Mouse (Mus musculus) inflammation-experienced regulatory T-cells, adult 16 weeks (primary cell): ENCODE data around the gene Gm11939. TPM values are rescaled to one million over a fixed set of nuclear protein-coding genes. Genes with fewer than 3 reads are reported as not detected.

Experiments
- polyA plus RNA-seq: library from polyadenylated mRNA; unstranded; fragments of 100-300 nt; shearing (Covaris generic); gene quantifications from one replicate; pipeline ENCODE4 v1.2.1, GENCODE M21; 2017

Gene Gm11939
- not detected for polyA plus RNA-seq

DNA sequence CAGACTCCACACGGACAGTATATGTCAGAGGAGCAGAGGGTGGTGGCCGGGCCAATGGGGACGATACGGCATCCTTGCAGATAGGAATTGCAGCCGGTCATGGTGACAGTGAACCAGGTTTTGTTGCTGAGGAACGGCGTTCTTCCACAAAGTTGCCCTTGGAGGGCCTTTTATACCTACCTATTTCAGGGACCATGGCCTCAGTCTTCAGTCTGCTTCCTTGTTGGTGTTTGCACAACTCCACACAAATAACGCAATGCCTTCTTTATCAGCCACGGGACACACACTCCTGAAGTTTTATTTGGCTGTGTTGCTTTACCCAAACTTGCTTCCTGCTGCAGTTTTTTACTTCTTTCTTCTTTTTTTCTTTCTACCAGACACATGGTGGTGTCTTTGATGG, at the start of gene Gm11939:
Gm11939 (minus strand) TSS at position 101 of the 400 bp plus-strand sequence.

DNA sequence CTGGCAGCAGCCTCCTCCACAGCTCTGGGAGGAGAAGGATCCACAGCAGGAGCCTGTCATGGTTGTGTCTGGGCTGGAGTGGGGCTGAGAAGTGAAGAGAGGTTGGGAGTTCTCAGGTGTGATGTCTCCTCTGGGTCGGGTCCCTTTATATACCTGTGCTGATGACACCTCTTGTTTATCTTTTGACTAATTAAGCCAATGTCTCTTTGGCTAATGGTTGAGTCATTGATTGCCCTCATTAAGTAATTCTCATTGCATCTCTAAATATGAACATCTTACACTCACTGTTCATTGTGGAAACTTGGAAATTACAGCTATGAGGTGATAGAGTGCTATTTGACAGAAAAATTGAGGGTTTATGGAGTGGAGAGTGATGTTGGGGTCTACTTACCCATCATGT, 43.9 kb upstream of the Gm11939 start, which contains the start of gene Gm11938:
Gm11938 (minus strand) TSS at position 101 of the 400 bp plus-strand sequence.

DNA sequence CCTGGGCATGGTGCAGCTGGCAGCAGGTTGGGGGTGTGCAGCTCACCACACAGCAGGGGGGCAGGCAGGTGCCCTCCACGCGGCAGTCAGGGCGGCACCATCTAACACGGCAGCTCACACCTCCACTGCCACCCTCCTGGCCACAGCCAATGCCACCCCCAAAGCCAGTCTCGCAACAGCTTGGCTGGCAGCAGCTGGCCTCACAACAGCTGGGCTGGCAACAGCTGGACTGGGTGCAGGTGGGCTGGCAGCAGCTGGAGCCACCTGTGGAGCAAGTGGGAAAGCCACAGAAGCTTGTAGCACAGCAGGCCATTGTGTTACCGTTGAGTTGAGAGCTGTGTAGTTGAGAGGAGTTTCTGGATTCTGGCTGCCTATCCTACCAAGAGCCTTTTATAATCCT, 38.5 kb upstream of the Gm11939 start, which contains the start of gene Krtap9-3:
Krtap9-3 (minus strand) TSS at position 364 of the 400 bp plus-strand sequence.

DNA sequence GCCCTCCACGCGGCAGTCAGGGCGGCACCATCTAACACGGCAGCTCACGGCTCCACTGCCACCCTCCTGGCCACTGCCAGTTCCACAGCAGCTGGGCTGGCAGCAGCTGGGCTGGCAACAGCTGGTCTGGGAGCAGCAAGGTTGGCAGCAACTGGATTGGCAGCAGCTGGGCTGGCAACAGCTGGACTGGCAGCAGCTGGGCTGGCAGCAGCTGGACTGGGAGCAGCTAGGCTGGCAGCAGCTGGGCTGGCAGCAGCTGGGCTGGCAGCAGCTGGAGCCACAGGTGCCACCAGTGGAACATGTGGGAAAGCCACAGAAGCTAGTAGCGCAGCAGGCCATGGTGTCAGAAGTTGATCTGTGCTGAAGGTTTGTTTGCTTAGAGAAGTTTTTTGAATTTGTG, 31.7 kb upstream of the Gm11939 start, which contains the start of gene Krtap1-3:
Krtap1-3 (minus strand) TSS at position 359 of the 400 bp plus-strand sequence.

DNA sequence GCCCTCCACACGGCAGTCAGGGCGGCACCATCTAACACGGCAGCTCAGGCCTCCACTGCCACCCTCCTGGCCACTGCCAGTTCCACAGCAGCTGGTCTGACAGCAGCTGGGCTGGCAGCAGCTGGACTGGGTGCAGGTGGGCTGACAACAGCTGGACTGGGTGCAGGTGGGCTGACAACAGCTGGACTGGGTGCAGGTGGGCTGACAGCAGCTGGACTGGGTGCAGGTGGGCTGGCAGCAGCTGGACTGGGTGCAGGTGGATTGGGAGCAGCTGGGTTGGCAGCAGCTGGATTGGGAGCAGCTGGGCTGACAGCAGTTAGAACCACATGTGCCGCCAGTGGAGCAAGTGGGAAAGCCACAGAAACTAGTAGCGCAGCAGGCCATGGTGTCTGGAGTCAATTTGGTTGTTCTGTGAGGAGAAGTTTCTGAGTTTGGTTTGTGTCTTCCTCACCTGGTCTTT, 24.0 kb upstream of the Gm11939 start, which contains the start of gene Krtap1-4:
Krtap1-4 (minus strand) TSS at position 410 of the 460 bp plus-strand sequence.

DNA sequence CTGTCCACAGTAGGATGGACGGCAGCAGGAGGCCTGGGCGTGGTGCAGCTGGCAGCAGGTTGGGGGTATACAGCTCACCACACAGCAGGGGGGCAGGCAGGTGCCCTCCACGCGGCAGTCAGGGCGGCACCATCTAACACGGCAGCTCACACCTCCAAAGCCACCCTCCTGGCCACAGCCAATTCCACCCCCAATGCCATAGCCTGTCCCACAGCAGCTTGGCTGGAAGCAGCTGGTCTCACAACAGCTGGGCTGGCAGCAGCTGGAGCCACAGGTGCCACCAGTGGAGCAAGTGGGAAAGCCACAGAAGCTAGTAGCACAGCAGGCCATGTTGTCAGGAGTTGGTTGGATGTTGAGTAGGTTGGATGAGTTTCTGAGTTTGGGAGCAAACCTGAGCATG, 21.4 kb upstream of the Gm11939 start, which contains the start of gene Krtap1-5:
Krtap1-5 (minus strand) TSS at position 381 of the 400 bp plus-strand sequence.

DNA sequence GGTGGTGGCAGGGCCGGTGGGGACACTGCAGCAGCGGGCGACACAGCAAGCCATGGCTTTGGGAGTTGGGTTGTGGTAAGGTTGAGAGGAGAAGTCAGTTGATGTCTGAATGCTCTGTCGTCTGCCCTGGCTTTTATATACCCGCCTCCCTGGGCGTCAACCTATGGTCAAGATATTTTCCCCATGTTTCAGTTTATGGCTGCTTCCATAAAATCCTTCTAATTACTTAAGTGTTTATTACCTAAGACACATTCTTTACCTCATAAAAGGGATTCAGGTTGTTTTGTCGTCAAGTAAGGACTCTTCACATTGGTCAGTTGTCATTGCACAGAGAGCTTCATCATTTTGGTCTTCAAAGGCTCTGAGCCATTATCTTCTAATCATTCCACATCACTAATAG, 7.3 kb upstream of the Gm11939 start, which contains the start of gene Krtap3-1:
Krtap3-1 (minus strand) TSS at position 101 of the 400 bp plus-strand sequence.

DNA sequence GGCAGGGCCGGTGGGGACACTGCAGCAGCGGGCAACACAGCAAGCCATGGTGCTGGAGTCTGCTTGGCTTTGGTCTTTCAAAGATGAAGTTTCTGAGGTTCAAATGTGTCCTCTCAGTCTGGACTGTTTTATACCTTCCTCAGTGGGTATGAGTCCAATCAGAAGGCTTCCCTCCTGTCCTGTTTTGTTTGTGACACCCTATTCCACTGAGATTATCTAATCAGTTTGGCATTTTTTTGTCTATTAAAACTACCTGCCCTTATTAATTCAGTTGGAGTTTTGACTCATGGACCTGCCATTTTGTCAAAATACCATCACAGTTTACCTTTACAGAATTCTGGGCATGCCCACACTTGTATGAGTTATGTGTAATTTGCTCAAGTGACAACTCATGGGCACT, 2.5 kb downstream of the Gm11939 start, which contains the start of gene Krtap3-2:
Krtap3-2 (minus strand) TSS at position 101 of the 400 bp plus-strand sequence.

DNA sequence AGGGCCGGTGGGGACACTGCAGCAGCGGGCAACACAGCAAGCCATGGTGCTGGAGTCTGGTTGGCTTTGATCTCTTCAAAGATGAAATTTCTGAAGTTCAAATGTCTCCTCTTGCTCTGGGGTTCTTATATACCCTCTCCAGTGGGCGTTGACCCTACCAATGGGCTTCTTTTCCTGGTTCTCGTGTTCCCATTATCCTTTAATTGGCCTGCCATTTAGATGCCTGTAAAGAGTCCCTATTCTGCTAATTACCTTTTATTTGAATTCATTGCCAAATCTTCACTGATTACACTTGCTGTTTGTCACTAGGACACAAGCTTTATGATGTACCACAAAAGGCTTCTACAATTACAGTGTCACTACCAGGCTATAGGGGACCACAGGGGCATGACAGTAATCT, 8.5 kb downstream of the Gm11939 start, which contains the start of gene Krtap3-3:
Krtap3-3 (minus strand) TSS at position 101 of the 400 bp plus-strand sequence.

DNA sequence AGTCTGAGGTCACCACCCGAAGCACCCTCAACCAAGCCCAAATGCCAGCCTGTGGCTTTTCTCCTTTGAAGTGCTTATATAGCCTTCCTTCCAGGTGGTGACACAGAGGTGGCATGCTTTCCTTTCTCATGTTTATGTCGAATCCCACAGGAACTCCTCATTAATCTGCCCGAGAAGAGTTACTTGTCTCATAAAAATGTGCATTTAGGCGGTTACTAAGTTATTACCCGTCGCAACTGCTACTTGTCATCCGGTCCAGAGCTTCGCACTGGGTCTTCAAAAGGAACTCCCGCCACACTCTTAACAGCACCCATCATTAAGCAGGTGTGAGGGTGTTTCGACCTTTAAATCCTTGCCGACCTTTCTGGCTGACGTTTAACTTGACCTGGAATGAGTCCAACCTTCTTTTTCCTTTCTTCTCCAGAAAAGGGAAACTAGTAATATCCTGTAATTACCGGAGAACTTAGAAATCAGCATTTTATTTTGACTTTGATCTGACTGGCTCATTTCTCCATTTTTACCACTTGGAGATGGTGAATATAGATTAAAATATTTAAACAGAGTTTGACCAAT, 37.9 kb downstream of the Gm11939 start, which contains the start of gene Krt39:
Krt39 (minus strand) TSS at position 51 of the 573 bp plus-strand sequence.

Other genes with a start within 250 kb of the Gm11939 start
- gene Krt25, start 236.5 kb downstream of the Gm11939 start, polyA plus RNA-seq, result not detected
- not detected for gene Krt26, start 221.5 kb downstream of the Gm11939 start, polyA plus RNA-seq
- not detected for gene Krt27, start 208.4 kb downstream of the Gm11939 start, polyA plus RNA-seq
- gene Krt28, start 184.6 kb downstream of the Gm11939 start, polyA plus RNA-seq, result not detected
- gene Krt10, start 170.1 kb downstream of the Gm11939 start, polyA plus RNA-seq, result 21.7 TPM
- gene Krt12, start 137.2 kb downstream of the Gm11939 start, polyA plus RNA-seq, result not detected
- not detected for gene Krt20, start 121.3 kb downstream of the Gm11939 start, polyA plus RNA-seq
- gene Krt23, start 66.3 kb downstream of the Gm11939 start, polyA plus RNA-seq, result not detected
- gene Krt39, start 38.1 kb downstream of the Gm11939 start, polyA plus RNA-seq, result not detected
- not detected for gene Krt40, start 16.3 kb downstream of the Gm11939 start, polyA plus RNA-seq
- not detected for gene Krtap3-3, start 8.6 kb downstream of the Gm11939 start, polyA plus RNA-seq
- not detected for gene Krtap3-2, start 2.6 kb downstream of the Gm11939 start, polyA plus RNA-seq
- not detected for gene Krtap3-1, start 7.2 kb upstream of the Gm11939 start, polyA plus RNA-seq
- gene Krtap1-5, start 21.6 kb upstream of the Gm11939 start, polyA plus RNA-seq, result not detected
- gene Krtap1-4, start 24.2 kb upstream of the Gm11939 start, polyA plus RNA-seq, result not detected
- gene Krtap1-3, start 31.9 kb upstream of the Gm11939 start, polyA plus RNA-seq, result not detected
- gene Krtap9-3, start 38.6 kb upstream of the Gm11939 start, polyA plus RNA-seq, result not detected
- gene Gm11938, start 43.8 kb upstream of the Gm11939 start, polyA plus RNA-seq, result not detected
- gene Gm11937, start 50.7 kb upstream of the Gm11939 start, polyA plus RNA-seq, result not detected
- not detected for gene Krtap2-4, start 55.4 kb upstream of the Gm11939 start, polyA plus RNA-seq
- not detected for gene Gm11562, start 61.0 kb upstream of the Gm11939 start, polyA plus RNA-seq
- gene Krtap4-1, start 68.8 kb upstream of the Gm11939 start, polyA plus RNA-seq, result not detected
- gene Krtap4-2, start 75.6 kb upstream of the Gm11939 start, polyA plus RNA-seq, result not detected
- not detected for gene Krtap4-7, start 84.6 kb upstream of the Gm11939 start, polyA plus RNA-seq
- gene Gm11555, start 90.8 kb upstream of the Gm11939 start, polyA plus RNA-seq, result not detected
- gene Gm11563, start 99.5 kb upstream of the Gm11939 start, polyA plus RNA-seq, result not detected
- not detected for gene Krtap4-6, start 106.5 kb upstream of the Gm11939 start, polyA plus RNA-seq
- not detected for gene Gm14190, start 131.3 kb upstream of the Gm11939 start, polyA plus RNA-seq
- not detected for gene Gm14180, start 174.8 kb upstream of the Gm11939 start, polyA plus RNA-seq
- gene Gm11595, start 213.4 kb upstream of the Gm11939 start, polyA plus RNA-seq, result not detected
- gene Krtap4-8, start 221.2 kb upstream of the Gm11939 start, polyA plus RNA-seq, result not detected
- gene Krtap4-9, start 225.7 kb upstream of the Gm11939 start, polyA plus RNA-seq, result not detected
- gene Gm11596, start 234.0 kb upstream of the Gm11939 start, polyA plus RNA-seq, result not detected
- not detected for gene Gm11569, start 239.5 kb upstream of the Gm11939 start, polyA plus RNA-seq
- not detected for gene Gm11554, start 245.0 kb upstream of the Gm11939 start, polyA plus RNA-seq